Mouse (Mus musculus) bone marrow macrophage, adult 2 months (primary cell): ENCODE data around the gene Fscn2.

Experiments used
- CTCF ChIP-seq: IDR thresholded peaks from 2 replicates; pipeline ENCODE4 v1.5.1; 2012; ENCODE audit warnings: low read depth, mild to moderate bottlenecking, low read length, moderate library complexity
- POLR2A ChIP-seq: IDR thresholded peaks from 2 replicates; pipeline ENCODE4 v1.6.1; 2012; ENCODE audit warnings: mild to moderate bottlenecking, low read depth, low read length, borderline replicate concordance

GRCm38 (mm10) chr11:120335431-120336021, 25.8 kb upstream of the Fscn2 start:
- TF ChIP-seq CTCF, result no peak
- TF ChIP-seq POLR2A, result no peak
